Mouse (Mus musculus) heart, embryonic 13.5 days (tissue): ENCODE measurements around the gene Lsr. TPM values are rescaled to one million over a fixed set of nuclear protein-coding genes. Genes with fewer than 3 reads are reported as not detected.

Experiments
- ATAC-seq: fragments of 200-750 bp; cut with Nextera tagmentation; 2 replicates; pipeline ENCODE4 v1.8.0; 2017; ENCODE audit warnings: moderate TSS enrichment; ENCODE audit not compliant: insufficient number of reproducible peaks, low FRiP score, low TSS enrichment; ENCODE audit errors: extremely low read depth
- H3K27ac ChIP-seq: fragments of 300-500 bp; sonication (generic); replicated peaks from 2 replicates; pipeline ENCODE4 v1.5.1; 2015; ENCODE audit warnings: moderate library complexity, mild to moderate bottlenecking, inconsistent platforms
- H3K27me3 ChIP-seq: fragments of 300-500 bp; sonication (generic); replicated peaks from 2 replicates; pipeline ENCODE4 v1.6.1; 2015; ENCODE audit warnings: mild to moderate bottlenecking, inconsistent platforms
- H3K36me3 ChIP-seq: fragments of 300-500 bp; sonication (generic); 2 replicates; pipeline ENCODE4 v1.6.1; 2015; ENCODE audit warnings: mild to moderate bottlenecking, inconsistent platforms
- H3K4me1 ChIP-seq: fragments of 300-500 bp; sonication (generic); 2 replicates; pipeline ENCODE4 v1.6.1; 2015; ENCODE audit warnings: inconsistent platforms
- H3K4me2 ChIP-seq: fragments of 300-500 bp; sonication (generic); 2 replicates; pipeline ENCODE4 v1.6.1; 2015; ENCODE audit warnings: inconsistent platforms, mild to moderate bottlenecking, moderate library complexity
- H3K4me3 ChIP-seq: fragments of 300-500 bp; sonication (generic); 2 replicates; pipeline ENCODE4 v1.5.1; 2015; ENCODE audit warnings: moderate library complexity, mild to moderate bottlenecking, inconsistent platforms
- H3K9ac ChIP-seq: fragments of 300-500 bp; sonication (generic); 2 replicates; pipeline ENCODE4 v1.6.1; 2015; ENCODE audit warnings: inconsistent platforms, mild to moderate bottlenecking, moderate library complexity
- H3K9me3 ChIP-seq: fragments of 300-500 bp; sonication (generic); 2 replicates; pipeline ENCODE4 v1.6.1; 2016; ENCODE audit warnings: inconsistent platforms
- WGBS: fragments of 180-500 bp; shearing (Covaris S2); methylation state at CpG from one replicate; pipeline ENCODE4 v1.1.7; 2015; ENCODE audit warnings: mixed read lengths; 5-methylcytosine and 5-hydroxymethylcytosine counted together
- polyA plus RNA-seq: library from polyadenylated mRNA; unstranded; fragments of >200 nt; fragmentation: Nextera tagmentation; extraction: Ambion mirVana; gene quantifications from 2 replicates; pipeline ENCODE4 v1.2.1, GENCODE M21; 2015

The Lsr gene
- polyA plus RNA-seq, 1 experiment from 2014 or later, result 12.1 TPM

DNA sequence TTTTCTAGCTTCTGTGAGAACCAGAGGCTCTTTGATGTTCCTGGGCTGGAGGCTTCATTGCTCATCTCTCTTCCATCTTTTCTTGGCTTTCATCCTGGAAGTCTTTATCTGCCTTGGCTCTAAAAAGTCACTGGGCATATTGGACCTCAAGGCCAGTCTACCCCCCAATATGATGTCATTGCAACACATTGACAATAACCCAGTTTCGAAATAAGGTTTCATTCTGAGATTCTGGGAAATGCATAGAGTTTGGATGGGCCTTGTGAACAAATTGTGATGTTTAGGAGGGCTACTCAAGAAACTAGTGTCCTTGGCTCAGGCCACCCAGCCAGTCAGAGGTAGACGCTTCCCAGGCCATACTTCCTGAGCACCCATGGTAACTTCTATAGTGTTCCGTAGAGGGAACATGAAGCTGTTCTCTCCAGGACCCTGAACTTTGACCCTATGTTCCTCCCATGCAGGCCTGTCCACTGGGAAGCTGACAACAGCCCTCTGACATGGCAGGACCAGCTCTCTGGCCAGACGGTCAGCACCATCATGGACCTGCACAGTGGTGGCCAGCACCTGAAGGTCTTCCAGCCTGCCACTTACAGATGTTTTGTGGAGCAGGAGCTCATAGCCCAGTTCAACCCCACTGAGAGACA, 15.4 kb upstream of the Lsr start:
- Histone ChIP-seq H3K4me2 (no peak overlapping the region), H3K4me3 (no peak overlapping the region), H3K9me3 (no peaks in the 10 kb centered on the region), H3K4me1 (peaks cover 10% of the 10 kb centered on the region), H3K36me3 (no peaks in the 10 kb centered on the region), H3K9ac (no peak overlapping the region), H3K27me3 (no peaks in the 10 kb centered on the region), H3K27ac (no peak overlapping the region)
- ATAC-seq, result no peak
- 73% methylated on average over 4 of the region's 4 CpGs for WGBS

GRCm38 (mm10) chr7:30985357-30985756, 12.1 kb upstream of the Lsr start:
- Histone ChIP-seq H3K4me2 (no peak overlapping the region), H3K4me1 (no peaks in the 10 kb centered on the region), H3K4me3 (no peak overlapping the region), H3K27me3 (no peaks in the 10 kb centered on the region), H3K27ac (no peak overlapping the region), H3K9ac (no peak overlapping the region), H3K36me3 (no peaks in the 10 kb centered on the region), H3K9me3 (no peaks in the 10 kb centered on the region)
- ATAC-seq, result no peak
- 81% methylated on average over 9 of the region's 9 CpGs for WGBS

DNA sequence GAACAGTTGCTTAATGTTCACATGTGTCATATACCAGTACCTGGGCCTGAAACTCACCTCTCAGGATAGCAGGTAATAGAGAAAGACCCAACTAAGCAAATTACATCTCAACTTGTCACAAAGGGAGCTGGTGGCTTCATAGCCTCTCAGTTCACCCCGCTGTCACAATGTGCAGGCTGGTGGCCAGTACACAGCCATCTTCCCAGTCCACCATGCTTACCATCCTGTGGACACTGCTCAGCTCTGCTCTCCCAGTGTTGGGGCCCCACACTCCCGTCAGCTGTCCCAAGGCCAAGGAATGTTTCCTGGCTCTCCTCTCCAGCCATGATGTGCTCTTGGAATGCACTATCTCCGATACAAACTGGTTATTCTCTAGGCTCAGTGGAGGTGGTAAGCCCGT, 8.4 kb upstream of the Lsr start:
- H3K9ac ChIP-seq, result no peak overlapping the region
- no peaks in the 10 kb centered on the region for H3K27me3 ChIP-seq
- ATAC-seq, result no peak
- H3K36me3 ChIP-seq, result no peaks in the 10 kb centered on the region
- no peak overlapping the region for H3K4me2 ChIP-seq
- no peak overlapping the region for H3K27ac ChIP-seq
- H3K9me3 ChIP-seq, result no peaks in the 10 kb centered on the region
- WGBS, result 76% methylated on average over 4 of the region's 4 CpGs
- no peak overlapping the region for H3K4me3 ChIP-seq
- H3K4me1 ChIP-seq, result no peaks in the 10 kb centered on the region

DNA sequence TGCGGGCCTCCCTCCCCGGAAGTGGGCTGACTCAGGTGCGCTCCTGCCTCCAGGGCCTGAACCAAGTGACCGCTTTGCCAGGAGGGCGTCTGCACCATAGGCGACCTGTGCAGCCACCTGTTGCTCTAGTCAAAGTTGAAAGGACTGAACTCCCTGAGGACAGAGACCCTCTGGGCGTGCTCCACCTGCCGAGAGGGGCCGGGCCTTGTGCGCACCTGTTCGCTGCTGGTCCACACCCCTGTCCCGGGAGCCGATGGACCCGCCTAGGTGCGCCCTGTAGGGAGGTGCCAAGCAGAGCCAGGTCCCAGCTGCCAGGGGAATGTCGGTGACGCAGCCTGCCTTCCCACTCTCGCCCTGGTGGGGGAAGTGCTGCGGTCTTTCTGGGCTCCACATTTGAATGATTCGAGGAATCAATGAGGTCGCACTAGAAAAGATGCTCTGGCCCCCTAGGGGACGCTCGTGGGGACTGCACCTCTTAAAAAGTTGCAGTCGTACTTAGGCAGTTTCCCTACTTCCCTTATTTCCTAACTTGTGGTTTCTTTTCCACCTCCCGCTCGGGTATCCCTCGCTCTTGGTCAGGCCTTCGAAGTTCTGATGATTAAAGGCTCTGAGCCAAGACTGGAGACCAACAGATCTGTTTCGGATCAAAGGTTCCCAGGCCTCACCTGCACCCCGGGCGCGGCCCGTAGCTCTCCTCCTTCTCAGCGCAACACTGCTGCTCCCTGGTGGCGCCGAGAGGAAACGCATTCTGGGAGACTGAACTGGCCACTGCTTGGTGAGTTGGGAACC, 431 bp upstream of the Lsr start, which contains the start of gene Fam187b:
Fam187b (plus strand) TSS at position 290 of the 789 bp plus-strand sequence.
- H3K36me3 ChIP-seq, result no peaks in the 10 kb centered on the region
- H3K4me3 ChIP-seq, result peak within 1 kb of the TSS; percentile 56
- no peaks in the 10 kb centered on the region for H3K9me3 ChIP-seq
- H3K27ac ChIP-seq, result no peak within 1 kb of the TSS
- peak within 1 kb of the TSS; percentile 78 for H3K9ac ChIP-seq
- H3K4me1 ChIP-seq, result peaks cover 11% of the 10 kb centered on the region
- ATAC-seq, result peak; percentile 49; the same call in 1 of the 2 replicates
- peaks cover 22% of the 10 kb centered on the region for H3K27me3 ChIP-seq
- H3K4me2 ChIP-seq, result peak within 1 kb of the TSS; percentile 78
- WGBS, result 2% methylated on average over 37 of the region's 37 CpGs

GRCm38 (mm10) chr7:30972426-30973250, 626 bp downstream of the Lsr start:
- Histone ChIP-seq H3K4me1 (peaks cover 11% of the 10 kb centered on the region), H3K27ac (no peak overlapping the region), H3K4me2 (peak overlapping the region; percentile 78), H3K9ac (peak overlapping the region; percentile 78), H3K36me3 (no peaks in the 10 kb centered on the region), H3K27me3 (peaks cover 22% of the 10 kb centered on the region), H3K4me3 (peak overlapping the region; percentile 56), H3K9me3 (no peaks in the 10 kb centered on the region)
- no peak for ATAC-seq
- 5% methylated on average over 41 of the region's 41 CpGs for WGBS

- Histone ChIP-seq H3K27me3 (peaks cover 22% of the 10 kb centered on the region), H3K9me3 (no peaks in the 10 kb centered on the region), H3K27ac (no peak overlapping the region), H3K4me2 (peak overlapping the region; percentile 78; the same call in 1 of the 2 replicates), H3K9ac (no peak overlapping the region), H3K4me3 (0 out of 2 replicates have a peak overlapping the region, but pooled peaks have one; percentile 56), H3K4me1 (peaks cover 11% of the 10 kb centered on the region), H3K36me3 (no peaks in the 10 kb centered on the region)
- WGBS, result 87% methylated on average over 15 of the region's 15 CpGs
- no peak for ATAC-seq
Observed at GRCm38 (mm10) chr7:30971901-30972300, 1.4 kb downstream of the Lsr start.

GRCm38 (mm10) chr7:30969174-30969573, 4.1 kb downstream of the Lsr start:
- Histone ChIP-seq H3K9ac (no peak overlapping the region), H3K36me3 (no peaks in the 10 kb centered on the region), H3K4me1 (peaks cover 11% of the 10 kb centered on the region), H3K4me2 (no peak overlapping the region), H3K4me3 (no peak overlapping the region), H3K27ac (0 out of 2 replicates have a peak overlapping the region, but pooled peaks have one; percentile 39), H3K9me3 (no peaks in the 10 kb centered on the region), H3K27me3 (peaks cover 22% of the 10 kb centered on the region)
- WGBS, result 79% methylated on average over 4 of the region's 4 CpGs
- ATAC-seq, result no peak

DNA sequence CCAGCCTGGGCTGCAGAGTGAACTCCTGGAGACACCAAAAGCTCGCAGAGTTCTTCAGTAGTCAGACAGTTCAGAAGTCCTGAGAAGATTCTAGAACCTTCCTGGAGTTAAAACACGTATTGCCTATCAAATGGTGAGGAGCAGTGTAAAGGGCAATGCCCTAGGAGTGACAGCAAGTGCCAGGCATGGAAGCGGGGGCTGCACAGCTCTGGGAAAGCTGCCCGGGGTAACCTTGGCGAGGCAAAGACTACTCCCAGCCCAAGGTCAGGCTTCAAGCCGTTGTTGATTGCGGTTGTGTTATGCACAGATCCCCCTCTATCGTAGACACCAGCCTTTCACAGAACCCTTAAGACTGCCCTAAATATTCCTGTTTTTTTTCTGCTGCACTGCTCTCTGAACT, 4.7 kb downstream of the Lsr start:
- no peaks in the 10 kb centered on the region for H3K36me3 ChIP-seq
- no peak overlapping the region for H3K4me3 ChIP-seq
- peaks cover 22% of the 10 kb centered on the region for H3K27me3 ChIP-seq
- peaks cover 15% of the 10 kb centered on the region for H3K4me1 ChIP-seq
- ATAC-seq, result no peak
- H3K9ac ChIP-seq, result no peak overlapping the region
- 86% methylated on average over 8 of the region's 8 CpGs for WGBS
- 0 out of 2 replicates have a peak overlapping the region, but pooled peaks have one; percentile 39 for H3K27ac ChIP-seq
- H3K9me3 ChIP-seq, result no peaks in the 10 kb centered on the region
- H3K4me2 ChIP-seq, result no peak overlapping the region

- H3K4me3 ChIP-seq, result no peak overlapping the region
- H3K4me2 ChIP-seq, result no peak overlapping the region
- peaks cover 2% of the 10 kb centered on the region for H3K27me3 ChIP-seq
- H3K9me3 ChIP-seq, result no peaks in the 10 kb centered on the region
- no peak overlapping the region for H3K9ac ChIP-seq
- peaks cover 5% of the 10 kb centered on the region for H3K4me1 ChIP-seq
- H3K36me3 ChIP-seq, result no peaks in the 10 kb centered on the region
- no peak for ATAC-seq
- WGBS, result 81% methylated on average over 3 of the region's 3 CpGs
- H3K27ac ChIP-seq, result no peak overlapping the region
Observed at GRCm38 (mm10) chr7:30966657-30967056, 6.6 kb downstream of the Lsr start.

DNA sequence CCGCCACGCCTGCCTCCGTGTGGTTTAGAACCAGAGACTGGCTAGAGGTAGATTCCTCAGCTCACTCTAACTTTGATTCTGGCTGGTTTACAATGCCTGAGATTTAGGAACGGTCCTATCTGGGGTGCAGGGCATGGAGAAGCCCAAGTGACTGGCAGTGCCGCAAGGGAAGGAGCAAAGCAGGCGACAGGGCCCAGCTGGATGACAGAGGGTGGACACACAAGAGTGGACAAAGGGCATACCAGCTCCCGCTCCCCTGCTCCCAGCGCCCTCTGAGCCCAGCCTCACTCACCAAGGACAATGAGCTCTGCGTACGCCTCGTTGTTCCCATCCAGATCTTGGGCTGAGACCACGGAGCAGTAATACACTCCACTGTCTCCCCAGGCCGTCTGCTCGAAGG, 7.6 kb downstream of the Lsr start:
- Histone ChIP-seq H3K9ac (no peak overlapping the region), H3K27ac (no peak overlapping the region), H3K4me3 (no peak overlapping the region), H3K36me3 (no peaks in the 10 kb centered on the region), H3K27me3 (no peaks in the 10 kb centered on the region), H3K9me3 (no peaks in the 10 kb centered on the region), H3K4me2 (no peak overlapping the region), H3K4me1 (peaks cover 5% of the 10 kb centered on the region)
- 88% methylated on average over 14 of the region's 14 CpGs for WGBS
- no peak for ATAC-seq

- no peak overlapping the region for H3K4me2 ChIP-seq
- H3K9ac ChIP-seq, result no peak overlapping the region
- H3K4me3 ChIP-seq, result no peak overlapping the region
- 83% methylated on average over 7 of the region's 7 CpGs for WGBS
- peaks cover 5% of the 10 kb centered on the region for H3K4me1 ChIP-seq
- H3K36me3 ChIP-seq, result no peaks in the 10 kb centered on the region; the same call in 1 of the 2 replicates
- no peak overlapping the region for H3K27ac ChIP-seq
- no peaks in the 10 kb centered on the region for H3K9me3 ChIP-seq
- ATAC-seq, result no peak
- H3K27me3 ChIP-seq, result no peaks in the 10 kb centered on the region
Observed at GRCm38 (mm10) chr7:30964366-30964765, 8.9 kb downstream of the Lsr start.
